Comparison of ENCODE assay signal across 26 mouse cellular contexts in the genomic region with DNA sequence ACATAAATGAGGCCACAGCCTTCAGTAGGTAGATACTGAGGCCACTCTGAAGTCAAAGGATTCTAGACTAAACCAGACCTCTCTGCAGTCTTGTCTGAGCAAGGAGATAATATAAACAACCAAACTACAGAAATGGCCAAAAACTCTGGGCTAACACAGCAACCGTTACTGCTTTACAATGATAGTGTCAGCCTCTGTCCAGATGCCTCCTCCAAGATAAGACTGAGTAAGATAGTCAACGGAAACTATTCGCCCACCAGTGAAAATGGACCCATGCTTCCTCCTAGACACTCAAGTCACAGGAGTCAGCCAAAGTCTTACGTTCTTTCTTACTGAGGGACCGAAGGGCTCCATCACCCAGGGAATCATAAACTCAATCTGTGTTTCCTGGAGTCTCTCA. TPM values are rescaled to one million over a fixed set of nuclear protein-coding genes. Genes with fewer than 3 reads are reported as not detected.
DNase-seq lines count a peak whose midpoint lies in the region; ATAC-seq and TF ChIP-seq lines count a peak whose summit lies in the region.
"Had no signal": no experiment of that assay in that cellular context is flagged by ENCODE, and none has a peak within 500 bp of the region (broad histone marks: within the 10 kb centered on the region; RNA-seq: fewer than 3 reads in every experiment).

No protein-coding gene starts in this region.

- H3K9ac ChIP-seq in heart, adult 2 months (ENCODE audit: low read depth, low read length) = no peak overlapping the region
- peak overlapping the region; percentile 24 for H3K9ac ChIP-seq in liver, embryonic 13.5 days
- no peak overlapping the region for H3K9ac ChIP-seq in hindbrain, embryonic 12.5 days
- H3K9ac ChIP-seq: embryonic facial prominence, embryonic 12.5 days; forebrain, embryonic 13.5 days; heart, embryonic 12.5 days; midbrain, embryonic 12.5 days; stomach, embryonic 15.5 days had no signal

- no peak overlapping the region for H3K4me3 ChIP-seq in heart, adult 2 months
- H3K4me3 ChIP-seq in liver, embryonic 13.5 days (replicated peaks) = no peak overlapping the region
- no peak overlapping the region for H3K4me3 ChIP-seq in hindbrain, embryonic 12.5 days
- H3K4me3 ChIP-seq: embryonic facial prominence, embryonic 12.5 days; erythroblast, embryonic 14.5 days; forebrain, embryonic 13.5 days; gastrocnemius, adult 2 months; heart, embryonic 12.5 days; limb, embryonic 10.5 days; midbrain, embryonic 12.5 days; stomach, embryonic 15.5 days had no signal

- no peak overlapping the region for H3K27ac ChIP-seq in heart, adult 2 months
- H3K27ac ChIP-seq in liver, embryonic 13.5 days = peak overlapping the region; percentile 76
- no peak overlapping the region for H3K27ac ChIP-seq in hindbrain, embryonic 12.5 days
- H3K27ac ChIP-seq: embryonic facial prominence, embryonic 12.5 days; forebrain, embryonic 13.5 days; gastrocnemius, adult 2 months; limb, embryonic 10.5 days; macrophage; midbrain, embryonic 12.5 days; stomach, embryonic 15.5 days had no signal

- peak; percentile 69 for DNase-seq in heart, adult 11 months
- no peak for DNase-seq in heart, adult 2 months
- peak; percentile 56 for DNase-seq in liver, embryonic 13.5 days
- no peak for DNase-seq in right cerebral cortex, postnatal 14 days
- DNase-seq: adrenal gland, adult 2 months; cerebellum, adult 9-11 months; gastrocnemius, adult 2 months; heart, postnatal 14 days; kidney, adult 2 months; kidney, postnatal 10 days; right cerebral cortex, postnatal 4 days; thymus, postnatal 36 days had no signal

- no peaks in the 10 kb centered on the region for H3K36me3 ChIP-seq in heart, adult 2 months (ENCODE audit: control insufficient read depth, insufficient read depth, low read length)
- peaks cover 22% of the 10 kb centered on the region for H3K36me3 ChIP-seq in liver, embryonic 13.5 days
- H3K36me3 ChIP-seq in hindbrain, embryonic 12.5 days = peaks cover 6% of the 10 kb centered on the region; the same call in 1 of the 2 replicates
- H3K36me3 ChIP-seq: embryonic facial prominence, embryonic 12.5 days; midbrain, embryonic 12.5 days; stomach, embryonic 15.5 days had no signal

- H3K4me2 ChIP-seq in liver, embryonic 13.5 days = peak overlapping the region; percentile 3
- no peak overlapping the region for H3K4me2 ChIP-seq in hindbrain, embryonic 12.5 days (replicated peaks)
- H3K4me2 ChIP-seq: embryonic facial prominence, embryonic 12.5 days; forebrain, embryonic 13.5 days; heart, embryonic 12.5 days; midbrain, embryonic 12.5 days; stomach, embryonic 15.5 days had no signal

- peak; percentile 71 for ATAC-seq in common myeloid progenitor, adult 5-6 weeks (replicated peaks; ENCODE audit: low read depth, poor library complexity, severe bottlenecking)
- ATAC-seq in liver, embryonic 13.5 days (ENCODE audit: low read depth) = peak; percentile 82
- ATAC-seq in megakaryocyte progenitor cell, adult 5-6 weeks (replicated peaks; ENCODE audit: poor library complexity) = peak; percentile 81
- ATAC-seq in frontal cortex, adult (ENCODE audit: low TSS enrichment) = no peak
- no peak for ATAC-seq in hindbrain, embryonic 12.5 days (ENCODE audit: low FRiP score)
- ATAC-seq: forebrain, embryonic 13.5 days; lung, postnatal 0 days; Patski had no signal

- intact Hi-C loops in heart, adult 2 months (cut with DNase I) = no loop called here

- no peaks in the 10 kb centered on the region for H3K9me3 ChIP-seq in liver, embryonic 13.5 days (replicated peaks)
- H3K9me3 ChIP-seq in hindbrain, embryonic 12.5 days (replicated peaks) = no peaks in the 10 kb centered on the region
- H3K9me3 ChIP-seq: embryonic facial prominence, embryonic 12.5 days; forebrain, embryonic 13.5 days; heart, embryonic 12.5 days; limb, embryonic 10.5 days; midbrain, embryonic 12.5 days; stomach, embryonic 15.5 days had no signal

- 66% methylated on average over 5 of the region's 5 CpGs for WGBS in heart, adult 2 months
- WGBS in liver, embryonic 13.5 days (ENCODE audit: insufficient replicate concordance) = 21% methylated on average over 5 of the region's 5 CpGs
- WGBS in hindbrain, embryonic 12.5 days = 93% methylated on average over 5 of the region's 5 CpGs

- H3K27me3 ChIP-seq in heart, adult 2 months (ENCODE audit: control insufficient read depth, insufficient read depth, low read length) = no peaks in the 10 kb centered on the region
- H3K27me3 ChIP-seq in liver, embryonic 13.5 days = no peaks in the 10 kb centered on the region
- no peaks in the 10 kb centered on the region for H3K27me3 ChIP-seq in hindbrain, embryonic 12.5 days
- H3K27me3 ChIP-seq: embryonic facial prominence, embryonic 12.5 days; forebrain, embryonic 13.5 days; heart, embryonic 12.5 days; midbrain, embryonic 12.5 days; Patski; stomach, embryonic 15.5 days had no signal

- no peak for TF ChIP-seq EP300 in heart, adult 2 months (IDR thresholded peaks at IDR 0.05; ENCODE audit: insufficient read depth, low read depth, low read length)

- TF ChIP-seq POLR2A in heart, adult 2 months (IDR thresholded peaks at IDR 0.05; ENCODE audit: insufficient read depth, low read depth, low read length) = no peak

- H3K79me2 ChIP-seq in heart, adult 2 months (replicated peaks; ENCODE audit: control insufficient read depth, insufficient read depth, low read length) = no peaks in the 10 kb centered on the region

- no peaks in the 10 kb centered on the region for H3K4me1 ChIP-seq in heart, adult 2 months (ENCODE audit: control insufficient read depth, insufficient read depth, low read length)
- H3K4me1 ChIP-seq in liver, embryonic 13.5 days (replicated peaks) = peaks cover 48% of the 10 kb centered on the region
- H3K4me1 ChIP-seq in hindbrain, embryonic 12.5 days = no peaks in the 10 kb centered on the region
- H3K4me1 ChIP-seq: embryonic facial prominence, embryonic 12.5 days; forebrain, embryonic 13.5 days; heart, embryonic 12.5 days; limb, embryonic 10.5 days; midbrain, embryonic 12.5 days; stomach, embryonic 15.5 days had no signal

- no peak for TF ChIP-seq CTCF in heart, adult 2 months (IDR thresholded peaks at IDR 0.05)

RNA-seq across cellular contexts. Expression of a gene that starts 29.1 kb away (rescaled TPM):
- 1 to 10 TPM; 1.9 to 2.4 TPM for total RNA-seq in heart, adult 2 months (2021)
- polyA plus RNA-seq in heart, adult 2 months (2012; rRNA removed) = 0.86 and 1.00 TPM in 2 replicates
- 13.9 and 21.6 TPM in 2 replicates for total RNA-seq in common myeloid progenitor, adult 5-6 weeks (2017)
- 9.9 and 12.7 TPM in 2 replicates for polyA plus RNA-seq in liver, embryonic 13.5 days (2015; fragmentation: Nextera tagmentation; extraction: Ambion mirVana)
- 9.2 and 16.4 TPM in 2 replicates for total RNA-seq in megakaryocyte progenitor cell, adult 5-6 weeks (2015)
- 7.5 and 7.9 TPM in 2 replicates for total RNA-seq in megakaryocyte progenitor cell, adult 5-6 weeks (2017)
- polyA plus RNA-seq in hindbrain, embryonic 12.5 days (2016; fragmentation: Nextera tagmentation; extraction: Ambion mirVana) = 8.4 and 14.4 TPM in 2 replicates

RNA-seq across cellular contexts. Expression of a gene that starts 29.2 kb away (rescaled TPM):
- 1 to 10 TPM; 2.2 to 3.3 TPM for total RNA-seq in heart, adult 2 months (2021)
- polyA plus RNA-seq in heart, adult 2 months (2012; rRNA removed) = 1.6 and 1.7 TPM in 2 replicates
- total RNA-seq in common myeloid progenitor, adult 5-6 weeks (2017) = 191 and 192 TPM in 2 replicates
- polyA plus RNA-seq in liver, embryonic 13.5 days (2015; fragmentation: Nextera tagmentation; extraction: Ambion mirVana) = 78.4 and 101 TPM in 2 replicates
- 35.4 and 53.7 TPM in 2 replicates for total RNA-seq in megakaryocyte progenitor cell, adult 5-6 weeks (2015)
- 85.1 and 113 TPM in 2 replicates for total RNA-seq in megakaryocyte progenitor cell, adult 5-6 weeks (2017)
- 168 and 188 TPM in 2 replicates for polyA plus RNA-seq in hindbrain, embryonic 12.5 days (2016; fragmentation: Nextera tagmentation; extraction: Ambion mirVana)

RNA-seq across cellular contexts. Expression of a gene that starts 36.1 kb away (rescaled TPM):
- under 1 TPM; 0.30 to 0.73 TPM for total RNA-seq in heart, adult 2 months (2021)
- 0.21 and 0.50 TPM in 2 replicates for polyA plus RNA-seq in heart, adult 2 months (2012; rRNA removed)
- 56.1 and 86.5 TPM in 2 replicates for total RNA-seq in common myeloid progenitor, adult 5-6 weeks (2017)
- 21.6 and 25.9 TPM in 2 replicates for polyA plus RNA-seq in liver, embryonic 13.5 days (2015; fragmentation: Nextera tagmentation; extraction: Ambion mirVana)
- total RNA-seq in megakaryocyte progenitor cell, adult 5-6 weeks (2015) = 34.9 and 42.0 TPM in 2 replicates
- total RNA-seq in megakaryocyte progenitor cell, adult 5-6 weeks (2017) = 71.4 and 104 TPM in 2 replicates
- polyA plus RNA-seq in hindbrain, embryonic 12.5 days (2016; fragmentation: Nextera tagmentation; extraction: Ambion mirVana) = 16.2 and 18.1 TPM in 2 replicates

Comparison
In these comparisons a context has a peak if more than half of its experiments do, and no peak if none do; other contexts are left out.
1. DNase-seq: peak in heart, adult 11 months (single experiment) and liver, embryonic 13.5 days (single experiment); none in heart, adult 2 months (0 of 2) and right cerebral cortex, postnatal 14 days (single experiment).
2. ATAC-seq: peak in common myeloid progenitor, adult 5-6 weeks (single experiment), liver, embryonic 13.5 days (single experiment) and megakaryocyte progenitor cell, adult 5-6 weeks (single experiment); none in frontal cortex, adult (single experiment) and hindbrain, embryonic 12.5 days (single experiment).
3. RNA of a gene that starts 29.2 kb away (total RNA-seq): 191 to 192 TPM in common myeloid progenitor, adult 5-6 weeks and 35.4 to 113 TPM in megakaryocyte progenitor cell, adult 5-6 weeks; 2.2 to 3.3 TPM in heart, adult 2 months; every median in the first group is over 4 times any median in the second.
4. RNA of a gene that starts 36.1 kb away (total RNA-seq): 34.9 to 104 TPM in megakaryocyte progenitor cell, adult 5-6 weeks and 56.1 to 86.5 TPM in common myeloid progenitor, adult 5-6 weeks; 0.30 to 0.73 TPM in heart, adult 2 months; every median in the first group is over 10 times any median in the second.